Mouse (Mus musculus) fibroblast of lung, adult 2 months (primary cell): Measurements from ENCODE around the gene Trhr2.
"Not testable (repeated sequence)": the region's sequence is repeated elsewhere in the genome, so short reads cannot be mapped to it uniquely, and the experiment has no call there.

Source experiments
- DNase-seq: peaks from one replicate; pipeline ENCODE4 v3.0.0-alpha.2; 2011; ENCODE audit warnings: low read depth

Gene Trhr2

GRCm38 (mm10) chr8:122330446-122331133 is 30.0 kb downstream of the Trhr2 start:
- no peak for DNase-seq

- DNase-seq = no peak
These were observed 30.9 kb downstream of the Trhr2 start for GRCm38 (mm10) chr8:122329553-122330239.

- DNase-seq = no peak
These were observed 31.5 kb downstream of the Trhr2 start for GRCm38 (mm10) chr8:122329072-122329471.

- DNase-seq = no peak
These were observed 34.4 kb downstream of the Trhr2 start for GRCm38 (mm10) chr8:122326114-122326542.

- no peak for DNase-seq
These were observed 35.4 kb downstream of the Trhr2 start for GRCm38 (mm10) chr8:122325196-122325595.

GRCm38 (mm10) chr8:122323951-122324402 is 36.6 kb downstream of the Trhr2 start:
- not testable (repeated sequence) for DNase-seq

GRCm38 (mm10) chr8:122322792-122323191 is 37.8 kb downstream of the Trhr2 start:
- no peak for DNase-seq

GRCm38 (mm10) chr8:122322126-122322525 is 38.4 kb downstream of the Trhr2 start:
- DNase-seq = no peak

- DNase-seq = no peak
These were observed 39.1 kb downstream of the Trhr2 start for GRCm38 (mm10) chr8:122321455-122321921.

GRCm38 (mm10) chr8:122320541-122320940 is 40.0 kb downstream of the Trhr2 start:
- DNase-seq = no peak

GRCm38 (mm10) chr8:122319708-122320075 is 40.9 kb downstream of the Trhr2 start:
- DNase-seq = no peak

GRCm38 (mm10) chr8:122319045-122319707 is 41.4 kb downstream of the Trhr2 start:
- no peak for DNase-seq

GRCm38 (mm10) chr8:122317918-122318475 is 42.5 kb downstream of the Trhr2 start:
- DNase-seq = no peak

- DNase-seq = no peak
These were observed 44.1 kb downstream of the Trhr2 start for GRCm38 (mm10) chr8:122316402-122316801.

GRCm38 (mm10) chr8:122314899-122315496 is 45.5 kb downstream of the Trhr2 start:
- no peak for DNase-seq

- DNase-seq = no peak
These were observed 47.2 kb downstream of the Trhr2 start for GRCm38 (mm10) chr8:122313310-122313709.

- DNase-seq = no peak
These were observed 48.0 kb downstream of the Trhr2 start for GRCm38 (mm10) chr8:122312553-122312952.

GRCm38 (mm10) chr8:122311115-122311514 is 49.4 kb downstream of the Trhr2 start:
- DNase-seq = no peak

GRCm38 (mm10) chr8:122309272-122309671 is 51.3 kb downstream of the Trhr2 start:
- no peak for DNase-seq

- no peak for DNase-seq
These were observed 52.7 kb downstream of the Trhr2 start for GRCm38 (mm10) chr8:122307836-122308235.
